Mouse (Mus musculus): ENCODE results near the gene Gm3033. TPM values are rescaled to one million over a fixed set of nuclear protein-coding genes. Genes with fewer than 3 reads are reported as not detected.

The Gm3033 gene
- polyA plus RNA-seq (2012; rRNA removed), result not detected in 2 replicates

GRCm38 (mm10) chr14:3845945-3846344, at the start of gene Gm3033:
Gene Gm3033 (plus strand): TSS chr14:3846245.

GRCm38 (mm10) chr14:3809774-3810173, 36.3 kb upstream of the Gm3033 start, which contains the start of gene Gm3002:
Gene Gm3002 (plus strand): TSS chr14:3810074.

GRCm38 (mm10) chr14:3883872-3884271, 37.8 kb downstream of the Gm3033 start, which contains the start of gene Gm2916:
Gene Gm2916 (plus strand): TSS chr14:3884172.

Other genes with a start within 250 kb of the Gm3033 start
- gene Gm3012, start 211.7 kb upstream of the Gm3033 start, polyA plus RNA-seq (2012; rRNA removed), result not detected in 2 replicates
- 11.7 and 11.8 TPM in 2 replicates for gene Gm3020, start 194.2 kb upstream of the Gm3033 start, polyA plus RNA-seq (2012; rRNA removed)
- gene Gm3043, start 157.5 kb upstream of the Gm3033 start, polyA plus RNA-seq (2012; rRNA removed), result not detected in 2 replicates
- 14.2 and 16.5 TPM in 2 replicates for gene Gm3002, start 36.2 kb upstream of the Gm3033 start, polyA plus RNA-seq (2012; rRNA removed)
- gene Gm2916, start 37.9 kb downstream of the Gm3033 start, polyA plus RNA-seq (2012; rRNA removed), result 0.05 and 0.06 TPM in 2 replicates
- gene Gm3029, start 85.5 kb downstream of the Gm3033 start, polyA plus RNA-seq (2012; rRNA removed), result not detected in 2 replicates
- gene Gm3095, start 117.3 kb downstream of the Gm3033 start, polyA plus RNA-seq (2012; rRNA removed), result 2.0 and 3.0 TPM in 2 replicates
- gene Gm3099, start 152.1 kb downstream of the Gm3033 start, polyA plus RNA-seq (2012; rRNA removed), result not detected in 2 replicates
- gene Gm5796, start 177.7 kb downstream of the Gm3033 start, polyA plus RNA-seq (2012; rRNA removed), result 9.8 and 11.1 TPM in 2 replicates
- gene Gm3115, start 237.9 kb downstream of the Gm3033 start, polyA plus RNA-seq (2012; rRNA removed), result 0.05 TPM in 1 of 2 replicates, not detected in the other

All from central nervous system, embryonic 18 days (tissue).